Mouse (Mus musculus): ENCODE results near the gene Flnb.

Flnb gene

DNA sequence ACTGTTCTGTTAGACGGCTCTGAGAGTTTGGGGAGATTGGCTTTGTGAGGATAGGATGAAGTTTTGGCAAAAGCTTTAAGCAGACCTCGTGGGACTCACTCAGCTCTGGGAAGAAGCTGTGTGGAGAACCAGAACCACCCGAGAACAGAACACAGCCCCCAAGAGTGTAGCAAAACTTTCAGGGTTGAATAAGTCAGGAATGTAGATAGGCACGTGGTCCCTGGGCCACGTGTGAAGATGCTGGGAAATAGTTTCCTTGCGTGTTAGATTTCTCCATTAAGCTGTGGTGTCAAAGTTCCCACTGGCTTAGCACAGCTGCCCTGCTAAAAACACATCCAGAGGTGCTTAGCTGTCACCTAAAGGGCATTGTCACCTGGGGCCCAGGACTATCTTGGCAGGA, 174.4 kb downstream of the Flnb start:
- no peak for DNase-seq (ENCODE audit: low spot score)

DNA sequence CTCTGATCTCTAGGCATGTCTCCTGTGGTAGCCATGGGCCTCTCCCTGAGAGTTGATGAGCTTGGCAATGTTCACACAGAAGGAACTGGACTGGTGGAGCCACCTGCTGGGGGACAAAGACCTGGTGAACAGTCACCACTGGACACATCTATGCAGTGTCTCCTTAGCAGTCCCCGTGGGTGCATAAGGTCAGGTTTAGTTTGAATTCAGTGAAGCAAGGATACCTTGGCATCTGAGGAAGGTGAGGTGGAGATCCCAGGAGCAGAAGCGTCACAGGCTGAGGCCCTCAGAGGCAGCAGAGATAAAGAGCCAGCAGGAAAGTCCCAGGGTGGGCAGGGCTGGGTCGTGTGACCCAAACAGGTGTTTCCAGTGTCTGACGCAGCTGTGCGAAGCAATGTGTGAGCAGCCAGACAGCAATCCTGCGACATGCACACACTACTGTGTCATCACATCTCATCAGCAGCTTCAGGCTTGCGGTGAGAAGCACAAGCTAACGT, 176.6 kb downstream of the Flnb start, which contains the start of gene Dnase1l3:
TSS of gene Dnase1l3 (minus strand) at position 303 of the 497 bp plus-strand sequence.
- DNase-seq (ENCODE audit: low spot score) = peak; percentile 36

DNA sequence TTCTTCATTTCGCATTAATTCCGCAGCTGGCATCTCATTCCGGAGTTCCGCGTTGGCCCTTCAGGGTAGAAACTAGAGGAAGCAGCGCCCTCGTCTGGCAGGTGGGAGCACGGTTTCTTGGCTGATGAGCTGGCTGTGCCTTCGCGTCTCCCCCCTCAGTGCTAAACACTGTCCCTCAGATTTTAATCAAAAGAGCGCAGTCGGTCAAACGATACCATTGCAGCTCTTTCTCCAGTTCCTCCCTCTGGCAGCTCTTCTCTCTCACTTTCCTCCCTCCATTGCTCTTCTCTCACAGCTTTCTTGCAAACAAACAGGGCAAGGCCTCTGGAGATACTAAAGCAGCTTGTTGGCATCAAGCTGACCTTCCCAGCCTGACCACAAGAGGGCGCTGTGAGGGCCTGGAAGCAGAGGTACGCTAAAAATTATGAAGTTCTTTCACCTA, 179.5 kb downstream of the Flnb start:
- DNase-seq (ENCODE audit: low spot score) = peak; percentile 86

GRCm38 (mm10) chr14:7999030-7999429, 181.3 kb downstream of the Flnb start:
- DNase-seq (ENCODE audit: low spot score) = no peak

DNA sequence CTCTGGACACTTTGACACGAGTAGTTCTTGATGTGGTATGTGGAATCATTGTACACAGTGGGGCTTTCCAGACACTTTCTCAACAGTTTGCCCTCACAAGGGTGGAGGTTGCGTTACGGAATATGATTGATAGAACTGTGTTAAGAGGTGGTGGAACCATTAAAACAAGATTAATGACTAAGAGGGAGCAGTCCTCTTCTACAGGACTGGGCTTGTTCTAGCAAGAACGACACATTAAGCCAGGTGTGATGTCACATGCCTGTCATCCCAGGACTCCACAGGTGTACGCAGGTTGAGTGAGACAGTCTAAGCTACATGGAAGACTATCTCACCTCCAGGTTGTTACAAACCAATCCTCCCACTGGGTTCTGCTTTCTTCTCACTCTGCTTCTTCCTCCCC, 181.7 kb downstream of the Flnb start:
- DNase-seq (ENCODE audit: low spot score) = no peak

DNA sequence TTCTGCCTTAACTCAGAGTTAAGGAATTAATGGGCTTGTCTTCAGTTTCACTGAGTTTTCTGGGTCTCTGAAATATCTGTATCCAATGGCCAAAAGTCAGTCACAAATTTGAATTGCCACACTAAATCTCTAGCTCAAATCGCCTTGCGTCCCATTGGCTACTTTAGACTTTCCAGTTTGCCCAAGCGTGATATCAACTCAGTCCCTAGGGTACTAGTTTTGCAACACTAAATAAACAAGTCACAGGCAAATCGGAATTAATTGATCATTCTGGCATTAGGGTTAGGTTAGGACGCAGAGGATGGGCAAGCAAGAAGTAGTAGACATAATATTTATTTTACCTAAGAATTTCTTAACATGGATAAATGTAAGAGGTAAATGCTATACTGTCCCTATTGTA, 182.5 kb downstream of the Flnb start:
- DNase-seq (ENCODE audit: low spot score) = no peak
